Mouse (Mus musculus) adrenal gland (tissue): ENCODE measurements around the gene Ccdc150.

Experiments used
- intact Hi-C: fragments of 180-260 bp; cut with DNase I; formaldehyde crosslinking; loops from one replicate; pipeline ENCODE4 v1.15.1; 2025
- long read RNA-seq, 2 experiments: library from polyadenylated mRNA; unstranded; transcript quantifications; one replicate each; pipeline ENCODE4 v2.0.0; 2020; ENCODE audit warnings: borderline replicate concordance in 1 of 2; ENCODE audit not compliant: insufficient replicate concordance in 1 of 2

Gene Ccdc150
- long read RNA-seq, experiment 1 = 0 reads
- long read RNA-seq, experiment 2 = 0 reads

GRCm38 (mm10) chr1:54250158-54250866, at the start of gene Ccdc150:
TSS of gene Ccdc150 (plus strand) at chr1:54250683.
- intact Hi-C loops = no loop called here

DNA sequence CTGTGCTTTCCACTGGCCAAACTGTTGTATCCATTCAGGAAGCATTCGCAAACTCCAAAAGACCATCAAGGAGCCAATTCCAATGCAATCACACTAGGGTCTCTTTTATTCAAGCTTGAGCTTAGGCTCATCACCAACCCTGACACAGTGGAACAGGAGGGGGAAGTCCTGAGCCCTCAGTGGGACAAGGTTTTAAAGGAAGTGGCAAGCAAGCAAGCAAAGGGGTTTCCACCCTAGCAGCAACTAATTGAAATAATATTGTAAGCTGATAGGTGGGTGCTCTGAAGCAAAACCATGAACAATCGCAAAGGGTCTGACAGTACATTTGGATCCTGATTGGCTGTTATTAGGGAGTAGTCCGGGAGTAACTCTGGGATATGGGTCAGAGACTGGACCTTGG, 30.2 kb upstream of the Ccdc150 start:
- intact Hi-C loops = no loop called here

DNA sequence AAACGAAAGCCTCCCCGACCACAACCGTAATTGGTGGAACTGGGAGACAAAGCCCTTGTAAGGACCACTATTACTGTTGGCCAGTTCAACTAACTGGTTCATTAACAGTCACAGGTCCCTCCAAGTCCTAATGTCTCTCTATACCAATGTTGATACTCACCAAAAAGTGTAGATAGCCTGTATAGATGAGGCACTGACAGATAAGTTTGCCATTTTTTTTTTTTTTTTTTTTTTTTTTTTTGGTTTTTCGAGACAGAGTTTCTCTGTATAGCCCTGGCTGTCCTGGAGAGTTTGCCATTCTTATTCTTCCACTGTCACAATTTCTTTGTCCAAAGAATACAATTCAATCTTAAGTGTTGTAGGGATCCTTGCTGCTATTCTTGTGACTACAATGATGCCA, 7.8 kb upstream of the Ccdc150 start:
- intact Hi-C loops = no loop called here

- intact Hi-C loops = no loop called here
Observed at GRCm38 (mm10) chr1:54275552-54275951, 25.1 kb downstream of the Ccdc150 start.

DNA sequence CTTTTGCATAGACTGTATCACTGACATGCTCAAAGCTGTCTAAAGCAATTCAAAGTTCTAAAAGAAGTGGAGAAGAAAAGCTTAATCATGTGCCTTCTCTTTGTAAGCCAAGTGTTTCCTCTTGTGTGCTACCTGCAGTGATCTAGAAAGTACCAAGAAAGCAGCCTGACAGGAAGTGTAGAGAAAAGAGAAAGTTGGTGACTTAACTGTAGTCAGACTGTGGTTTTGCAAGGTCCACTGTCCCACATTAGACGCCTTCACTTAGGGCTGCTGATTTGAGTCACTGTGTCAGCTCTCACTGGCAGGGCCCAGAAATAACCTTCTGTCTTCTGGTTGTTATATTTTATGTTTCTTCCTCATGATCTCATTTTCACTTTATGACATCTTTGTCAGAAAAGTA, 29.1 kb downstream of the Ccdc150 start:
- intact Hi-C loops = no loop called here

GRCm38 (mm10) chr1:54280651-54281050, 30.2 kb downstream of the Ccdc150 start:
- intact Hi-C loops = no loop called here

- intact Hi-C loops = no loop called here
Observed at GRCm38 (mm10) chr1:54306404-54306803, 55.9 kb downstream of the Ccdc150 start.

GRCm38 (mm10) chr1:54326647-54327046, 76.2 kb downstream of the Ccdc150 start:
- intact Hi-C loops = no loop called here

- intact Hi-C loops = no loop called here
Observed at GRCm38 (mm10) chr1:54327876-54328545, 77.5 kb downstream of the Ccdc150 start.

- intact Hi-C loops = loop anchor here (5.0 kb wide), 2 partner anchors 296 to 426 kb away; no protein-coding TSS in a partner anchor
Observed at GRCm38 (mm10) chr1:54332988-54333387, 82.5 kb downstream of the Ccdc150 start.

DNA sequence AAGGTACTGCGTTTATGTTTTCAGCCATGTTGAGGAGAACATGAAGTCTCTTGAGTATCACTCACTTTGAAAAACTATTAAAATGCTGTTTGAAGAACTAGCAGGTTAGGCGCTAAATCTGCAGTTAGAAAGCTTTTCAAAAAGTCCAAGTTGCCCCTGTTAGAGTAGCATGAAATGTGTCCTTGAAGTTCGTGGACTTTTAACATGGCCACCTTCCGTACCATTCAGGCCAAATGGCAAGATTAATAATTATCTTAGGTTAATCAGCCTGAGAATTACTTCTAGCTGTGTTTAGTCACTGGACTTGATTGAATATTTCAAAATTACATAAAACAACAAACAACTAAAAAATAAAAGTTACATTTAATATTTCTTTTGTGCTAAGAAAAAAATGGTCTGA, 104.3 kb downstream of the Ccdc150 start:
- intact Hi-C loops = no loop called here

DNA sequence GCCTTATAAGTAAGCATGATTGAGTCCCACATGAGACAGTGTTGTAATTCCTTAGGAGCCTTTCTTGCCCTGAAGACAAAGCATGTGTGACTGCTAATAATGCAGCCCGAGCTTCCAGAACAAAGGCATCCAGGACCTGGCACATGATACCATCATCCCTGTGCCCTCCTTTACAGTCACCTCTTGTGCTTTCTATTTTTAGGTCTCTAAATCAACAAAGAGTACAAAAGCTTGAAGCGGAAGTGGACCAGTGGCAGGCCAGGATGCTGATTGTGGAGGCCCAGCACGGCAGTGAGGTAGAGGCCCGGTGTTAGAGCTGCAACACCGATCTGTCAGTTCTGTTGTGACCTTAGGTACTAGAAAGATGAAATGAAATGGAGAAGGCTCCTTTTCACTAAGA, 105.0 kb downstream of the Ccdc150 start:
- intact Hi-C loops = no loop called here

DNA sequence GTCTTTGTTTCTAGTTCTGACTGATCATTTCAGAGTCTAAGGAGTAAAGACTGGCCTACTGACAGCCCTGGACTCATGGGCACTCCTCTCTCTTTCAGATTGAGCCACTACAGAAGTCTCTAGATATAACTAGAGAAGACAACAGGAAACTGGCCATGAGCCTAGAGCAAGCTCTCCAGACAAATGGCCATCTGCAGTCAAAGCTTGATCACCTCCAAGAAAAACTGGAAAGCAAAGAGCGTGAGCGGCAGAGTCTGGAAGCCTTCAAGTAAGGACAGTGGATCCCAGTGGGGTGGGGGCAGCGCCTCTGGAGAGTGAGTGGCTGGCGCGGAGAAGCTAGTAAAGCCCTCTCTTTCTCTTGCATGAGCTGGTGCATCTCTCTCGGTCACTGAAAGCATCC, 106.1 kb downstream of the Ccdc150 start:
- intact Hi-C loops = no loop called here

GRCm38 (mm10) chr1:54377506-54378051, 127.1 kb downstream of the Ccdc150 start:
- intact Hi-C loops = no loop called here

- intact Hi-C loops = loop anchor here (5.0 kb wide), 1 partner anchor 474 kb away; no protein-coding TSS in a partner anchor
Observed at GRCm38 (mm10) chr1:54380978-54381914, 130.8 kb downstream of the Ccdc150 start.

GRCm38 (mm10) chr1:54384221-54384620, 133.7 kb downstream of the Ccdc150 start:
- intact Hi-C loops = loop anchor here (5.0 kb wide), 1 partner anchor 477 kb away; no protein-coding TSS in a partner anchor

DNA sequence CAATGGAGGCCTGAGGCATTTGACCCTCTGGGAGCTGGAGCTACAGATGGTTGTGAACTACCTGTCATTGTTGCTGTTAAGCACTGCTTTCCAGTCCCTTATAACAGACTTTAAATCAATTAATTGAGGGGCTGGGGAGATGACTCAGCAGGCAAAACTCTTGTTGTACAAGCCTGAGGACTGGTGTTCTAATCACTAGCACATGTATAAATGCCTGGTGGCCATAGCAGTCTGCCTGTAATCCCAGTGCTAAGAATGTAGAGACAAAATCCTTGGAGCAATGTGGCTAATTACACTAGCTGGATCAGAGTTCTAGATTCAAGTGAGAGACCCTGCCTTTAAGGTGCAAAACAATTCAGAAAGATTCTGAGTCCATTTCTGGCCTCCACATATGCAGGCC, 152.3 kb downstream of the Ccdc150 start:
- intact Hi-C loops = no loop called here
